Mouse (Mus musculus) heart, adult 2 months (tissue): Measurements from ENCODE around the gene Tor2a. TPM values are rescaled to one million over a fixed set of nuclear protein-coding genes. Genes with fewer than 3 reads are reported as not detected.

Experiments used
- DNase-seq, 2 experiments: peaks; one replicate each; pipeline ENCODE4 v3.0.0; 2021
- H3K27ac ChIP-seq: fragments of 200-600 bp; 2 replicates; pipeline ENCODE4 v1.8.1; 2022
- H3K27me3 ChIP-seq: fragments of 200-500 bp; 2 replicates; pipeline ENCODE4 v1.6.1; 2012; ENCODE audit warnings: mild to moderate bottlenecking, low read length, inconsistent platforms, mixed read lengths; ENCODE audit not compliant: control insufficient read depth, insufficient read depth
- H3K36me3 ChIP-seq: fragments of 200-500 bp; 2 replicates; pipeline ENCODE4 v1.6.1; 2012; ENCODE audit warnings: low read length, inconsistent platforms; ENCODE audit not compliant: control insufficient read depth, insufficient read depth
- H3K4me1 ChIP-seq: fragments of 200-500 bp; 2 replicates; pipeline ENCODE4 v1.6.1; 2011; ENCODE audit warnings: low read length; ENCODE audit not compliant: control insufficient read depth, insufficient read depth
- H3K4me3 ChIP-seq: fragments of 200-600 bp; 2 replicates; pipeline ENCODE4 v1.8.1; 2022
- H3K79me2 ChIP-seq: fragments of 200-500 bp; replicated peaks from 2 replicates; pipeline ENCODE4 v1.6.1; 2012; ENCODE audit warnings: mild to moderate bottlenecking, inconsistent platforms, low read length, moderate library complexity, mixed read lengths; ENCODE audit not compliant: control insufficient read depth, insufficient read depth
- H3K9ac ChIP-seq: fragments of 200-500 bp; 2 replicates; pipeline ENCODE4 v1.6.1; 2012; ENCODE audit warnings: low read depth, mild to moderate bottlenecking, control low read depth, inconsistent platforms, low read length, mixed read lengths
- CTCF ChIP-seq: fragments of 200-600 bp; IDR thresholded peaks from 2 replicates; pipeline ENCODE4 v1.8.1; 2022; ENCODE audit warnings: antibody characterized with exemption, mild to moderate bottlenecking, moderate library complexity
- EP300 ChIP-seq: fragments of 200-500 bp; IDR thresholded peaks from 2 replicates; pipeline ENCODE4 v1.6.1; 2011; ENCODE audit warnings: low read depth, low read length, control low read depth; ENCODE audit not compliant: insufficient read depth
- POLR2A ChIP-seq: fragments of 200-500 bp; IDR thresholded peaks from 2 replicates; pipeline ENCODE4 v1.6.1; 2011; ENCODE audit warnings: mild to moderate bottlenecking, low read depth, low read length, control low read depth; ENCODE audit not compliant: insufficient read depth
- WGBS: fragments of 180-500 bp; shearing (Covaris S2); methylation state at CpG from one replicate; pipeline ENCODE4 v1.1.7; 2018; 5-methylcytosine and 5-hydroxymethylcytosine counted together
- intact Hi-C: fragments of 180-260 bp; cut with DNase I; formaldehyde crosslinking; loops from one replicate; pipeline ENCODE4 v1.15.1; 2025
- polyA plus RNA-seq: library from polyadenylated mRNA; depleted of rRNA; stranded (reverse); fragments of >200 nt; gene quantifications from 2 replicates; pipeline ENCODE4 v1.2.3, GENCODE M21; 2012
- total RNA-seq, 2 experiments: library from RNA; stranded (reverse); gene quantifications; 2 replicates each; pipeline ENCODE4 v1.2.3; 2021

Tor2a gene
- total and polyA plus RNA-seq, 3 experiments: 8.2 to 22.2 (median 9.4) TPM

GRCm38 (mm10) chr2:32740916-32741272, 16.1 kb upstream of the Tor2a start, which contains the start of gene 6330409D20Rik:
Gene 6330409D20Rik (minus strand): TSS chr2:32741016.
- Histone ChIP-seq H3K36me3 (peaks cover 6% of the 10 kb centered on the region; the same call in 1 of the 2 replicates), H3K4me3 (peak within 1 kb of the TSS; percentile 46), H3K27ac (peak within 1 kb of the TSS; percentile 38), H3K4me1 (peaks cover 7% of the 10 kb centered on the region), H3K27me3 (peaks cover 2% of the 10 kb centered on the region; the same call in 1 of the 2 replicates), H3K79me2 (peaks cover 5% of the 10 kb centered on the region), H3K9ac (peak within 1 kb of the TSS; percentile 52)
- intact Hi-C loops: loop anchor here (2.0 kb wide), 1 partner anchor 14 kb away; no protein-coding TSS in a partner anchor
- WGBS: 24% methylated on average over 11 of the region's 11 CpGs
- no peak for DNase-seq
- TF ChIP-seq EP300 (no peak), POLR2A (no peak), CTCF (no peak)

GRCm38 (mm10) chr2:32741273-32742172, 15.5 kb upstream of the Tor2a start:
- TF ChIP-seq EP300: no peak
- peak overlapping the region; percentile 52 for H3K9ac ChIP-seq
- intact Hi-C loops: loop anchor here (2.0 kb wide), 1 partner anchor 13 kb away; no protein-coding TSS in a partner anchor
- peak; percentile 62 to 75 for DNase-seq
- 26% methylated on average over 53 of the region's 58 CpGs for WGBS
- H3K36me3 ChIP-seq: peaks cover 6% of the 10 kb centered on the region; the same call in 1 of the 2 replicates
- H3K27ac ChIP-seq: peak overlapping the region; percentile 38
- peak overlapping the region; percentile 46 for H3K4me3 ChIP-seq
- H3K27me3 ChIP-seq: peaks cover 2% of the 10 kb centered on the region; the same call in 1 of the 2 replicates
- H3K79me2 ChIP-seq: peaks cover 5% of the 10 kb centered on the region
- peaks cover 4% of the 10 kb centered on the region for H3K4me1 ChIP-seq

- H3K9ac ChIP-seq: no peak overlapping the region
- H3K79me2 ChIP-seq: peaks cover 5% of the 10 kb centered on the region
- intact Hi-C loops: no loop called here
- peaks cover 3% of the 10 kb centered on the region for H3K4me1 ChIP-seq
- no peak for DNase-seq
- 37% methylated on average over 18 of the region's 18 CpGs for WGBS
- H3K27ac ChIP-seq: no peak overlapping the region
- peaks cover 6% of the 10 kb centered on the region; the same call in 1 of the 2 replicates for H3K36me3 ChIP-seq
- TF ChIP-seq CTCF (no peak), EP300 (no peak)
- H3K27me3 ChIP-seq: peaks cover 2% of the 10 kb centered on the region; the same call in 1 of the 2 replicates
- H3K4me3 ChIP-seq: no peak overlapping the region
Measured at GRCm38 (mm10) chr2:32742173-32742531, 14.9 kb upstream of the Tor2a start.

- no peak overlapping the region for H3K9ac ChIP-seq
- H3K27me3 ChIP-seq: peaks cover 2% of the 10 kb centered on the region; the same call in 1 of the 2 replicates
- peaks cover 2% of the 10 kb centered on the region; the same call in 1 of the 2 replicates for H3K36me3 ChIP-seq
- intact Hi-C loops: no loop called here
- no peak for DNase-seq
- 41% methylated on average over 15 of the region's 15 CpGs for WGBS
- H3K4me3 ChIP-seq: no peak overlapping the region
- TF ChIP-seq CTCF (no peak), POLR2A (no peak), EP300 (no peak)
- peaks cover 3% of the 10 kb centered on the region for H3K4me1 ChIP-seq
- no peak overlapping the region for H3K27ac ChIP-seq
- peaks cover 5% of the 10 kb centered on the region for H3K79me2 ChIP-seq
Measured at GRCm38 (mm10) chr2:32744272-32744982, 12.6 kb upstream of the Tor2a start.

GRCm38 (mm10) chr2:32749082-32749481, 8.0 kb upstream of the Tor2a start:
- WGBS: 83% methylated on average over 16 of the region's 16 CpGs
- DNase-seq: peak in 1 of 2 experiments; percentile 16
- Histone ChIP-seq H3K4me1 (no peaks in the 10 kb centered on the region; the same call in 1 of the 2 replicates), H3K36me3 (no peaks in the 10 kb centered on the region), H3K9ac (no peak overlapping the region), H3K27ac (no peak overlapping the region), H3K79me2 (no peaks in the 10 kb centered on the region), H3K27me3 (no peaks in the 10 kb centered on the region), H3K4me3 (no peak overlapping the region)
- TF ChIP-seq CTCF (no peak), POLR2A (no peak), EP300 (no peak)
- intact Hi-C loops: no loop called here
